Mouse (Mus musculus) hindbrain, embryonic 10.5 days (tissue): Measurements from ENCODE around the gene Ddx20. TPM values are rescaled to one million over a fixed set of nuclear protein-coding genes. Genes with fewer than 3 reads are reported as not detected.

Experiments
- DNase-seq: peaks from one replicate; pipeline ENCODE4 v3.0.0-alpha.2; 2017; ENCODE audit warnings: low spot score
- H3K27ac ChIP-seq: fragments of 300-500 bp; sonication (generic); 2 replicates; pipeline ENCODE4 v1.5.1; 2016; ENCODE audit warnings: mild to moderate bottlenecking, moderate library complexity
- H3K27me3 ChIP-seq: fragments of 300-500 bp; sonication (generic); 2 replicates; pipeline ENCODE4 v1.6.1; 2016; ENCODE audit warnings: mild to moderate bottlenecking; ENCODE audit not compliant: poor library complexity, insufficient read depth, severe bottlenecking
- H3K36me3 ChIP-seq: fragments of 300-500 bp; sonication (generic); 2 replicates; pipeline ENCODE4 v1.6.1; 2016; ENCODE audit warnings: mild to moderate bottlenecking, moderate library complexity
- H3K4me1 ChIP-seq: fragments of 300-500 bp; sonication (generic); replicated peaks from 2 replicates; pipeline ENCODE4 v1.6.1; 2016; ENCODE audit warnings: mild to moderate bottlenecking
- H3K4me3 ChIP-seq: fragments of 300-500 bp; sonication (generic); 2 replicates; pipeline ENCODE4 v1.5.1; 2016; ENCODE audit warnings: mild to moderate bottlenecking, moderate library complexity
- H3K9me3 ChIP-seq: fragments of 300-500 bp; sonication (generic); 2 replicates; pipeline ENCODE4 v1.6.1; 2016; ENCODE audit warnings: mild to moderate bottlenecking, moderate library complexity
- whole genome bisulfite sequencing: fragments of 180-500 bp; shearing (Covaris S2); methylation state at CpG from one replicate; pipeline ENCODE4 v1.1.7; 2016; 5-methylcytosine and 5-hydroxymethylcytosine counted together
- polyA plus RNA-seq: library from polyadenylated mRNA; unstranded; fragments of >200 nt; fragmentation: Nextera tagmentation; extraction: Ambion mirVana; gene quantifications from 2 replicates; pipeline ENCODE4 v1.2.1, GENCODE M21; 2016

Ddx20 gene
- polyA plus RNA-seq, 1 experiment from 2014 or later: 42.0 TPM

DNA sequence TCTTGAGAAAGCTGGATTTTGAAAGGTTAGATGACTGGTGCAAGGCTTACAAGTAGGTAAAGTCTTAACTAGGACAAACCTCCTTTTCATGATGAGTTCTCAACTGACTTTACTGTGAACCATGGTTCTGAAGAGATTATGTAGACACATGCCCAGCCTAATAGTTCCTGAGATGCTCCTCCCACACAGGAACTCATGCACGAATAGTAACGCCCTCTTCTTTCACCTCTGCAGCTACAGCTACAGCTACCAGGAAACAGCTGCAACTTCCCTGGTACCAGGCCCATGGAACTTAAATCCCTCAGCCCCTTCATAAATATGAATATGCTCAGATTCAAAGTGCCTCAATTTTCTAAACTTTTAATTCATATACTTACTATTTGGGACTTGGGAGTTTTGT, 11.4 kb downstream of the Ddx20 start:
- Histone ChIP-seq H3K9me3 (no peaks in the 10 kb centered on the region), H3K36me3 (peaks cover 44% of the 10 kb centered on the region), H3K4me1 (no peaks in the 10 kb centered on the region), H3K27ac (no peak overlapping the region), H3K4me3 (no peak overlapping the region), H3K27me3 (no peaks in the 10 kb centered on the region)
- WGBS: 66% methylated on average over 2 of the region's 2 CpGs
- no peak for DNase-seq

DNA sequence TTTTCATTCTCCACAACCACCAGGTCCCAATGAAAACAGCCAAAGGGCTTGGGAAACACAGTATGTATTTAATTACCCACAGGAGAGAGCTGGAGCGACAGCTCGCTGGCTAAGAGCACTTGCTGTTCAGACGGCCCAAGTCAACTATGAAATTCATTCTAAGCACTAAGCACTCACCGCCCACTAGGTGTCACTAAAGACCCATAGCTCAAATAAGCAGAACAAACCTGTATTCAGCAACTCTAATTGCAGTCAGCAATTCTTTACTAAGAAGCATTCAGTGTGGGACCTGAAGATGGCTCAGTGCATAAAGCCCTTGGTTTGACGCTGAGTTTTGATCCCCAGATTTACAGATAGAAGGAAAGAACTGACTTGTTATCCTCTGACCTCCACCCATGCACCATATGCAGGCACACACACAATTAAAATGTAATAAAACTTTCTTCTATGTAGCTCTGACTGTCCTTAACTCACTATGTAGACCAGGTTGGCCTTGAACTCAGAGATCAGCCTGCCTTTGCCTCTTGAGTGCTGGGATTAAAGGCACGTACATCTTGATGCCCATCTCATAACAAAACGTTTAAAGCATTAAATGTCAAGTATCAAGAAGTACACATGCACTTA, 12.7 kb downstream of the Ddx20 start:
- DNase-seq: peak; percentile 43
- no peak overlapping the region for H3K27ac ChIP-seq
- 24% methylated on average over 7 of the region's 7 CpGs for WGBS
- H3K9me3 ChIP-seq: no peaks in the 10 kb centered on the region
- no peaks in the 10 kb centered on the region for H3K4me1 ChIP-seq
- H3K4me3 ChIP-seq: no peak overlapping the region
- H3K27me3 ChIP-seq: no peaks in the 10 kb centered on the region
- H3K36me3 ChIP-seq: peaks cover 32% of the 10 kb centered on the region

GRCm38 (mm10) chr3:105670801-105671200, 16.6 kb downstream of the Ddx20 start:
- H3K9me3 ChIP-seq: no peaks in the 10 kb centered on the region
- H3K4me3 ChIP-seq: no peak overlapping the region
- no peak for DNase-seq
- 0 out of 2 replicates have a peak, but pooled peaks cover 3% of the 10 kb centered on the region for H3K4me1 ChIP-seq
- 90% methylated on average over 1 of the region's 1 CpGs for WGBS
- no peaks in the 10 kb centered on the region for H3K27me3 ChIP-seq
- no peak overlapping the region for H3K27ac ChIP-seq
- H3K36me3 ChIP-seq: 0 out of 2 replicates have a peak, but pooled peaks cover under 1% of the 10 kb centered on the region

GRCm38 (mm10) chr3:105669776-105670175, 17.6 kb downstream of the Ddx20 start:
- H3K4me1 ChIP-seq: 0 out of 2 replicates have a peak, but pooled peaks cover 3% of the 10 kb centered on the region
- 92% methylated on average over 3 of the region's 3 CpGs for WGBS
- no peaks in the 10 kb centered on the region for H3K27me3 ChIP-seq
- H3K36me3 ChIP-seq: no peaks in the 10 kb centered on the region
- no peak overlapping the region for H3K4me3 ChIP-seq
- DNase-seq: no peak
- H3K9me3 ChIP-seq: no peaks in the 10 kb centered on the region
- H3K27ac ChIP-seq: no peak overlapping the region

DNA sequence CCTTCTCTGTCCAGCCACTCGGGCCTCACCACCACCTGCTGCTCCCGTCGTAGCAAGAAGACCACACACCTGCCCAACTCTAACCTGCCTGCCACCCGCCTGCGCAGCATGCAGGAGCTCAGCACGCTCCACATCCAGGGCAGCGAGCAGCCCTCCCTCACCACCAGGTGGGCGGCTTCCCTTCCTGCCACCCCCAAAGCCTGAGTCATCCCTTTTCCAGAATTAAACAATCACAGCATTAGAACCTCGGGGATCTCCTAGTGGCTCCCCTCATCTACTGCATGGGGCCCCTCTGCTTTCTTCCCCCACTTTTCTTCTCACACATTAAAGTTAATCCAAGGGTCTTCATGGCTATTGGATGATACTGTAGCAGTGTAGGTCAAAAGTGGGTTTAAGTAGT, 19.2 kb downstream of the Ddx20 start:
- 0 out of 2 replicates have a peak, but pooled peaks cover 3% of the 10 kb centered on the region for H3K4me1 ChIP-seq
- WGBS: 50% methylated on average over 9 of the region's 9 CpGs
- H3K27ac ChIP-seq: no peak overlapping the region
- H3K9me3 ChIP-seq: no peaks in the 10 kb centered on the region
- no peak overlapping the region for H3K4me3 ChIP-seq
- DNase-seq: no peak
- H3K27me3 ChIP-seq: no peaks in the 10 kb centered on the region
- H3K36me3 ChIP-seq: no peaks in the 10 kb centered on the region

GRCm38 (mm10) chr3:105666996-105667523, 20.3 kb downstream of the Ddx20 start:
- Histone ChIP-seq H3K4me3 (no peak overlapping the region), H3K27ac (no peak overlapping the region), H3K4me1 (0 out of 2 replicates have a peak, but pooled peaks cover 3% of the 10 kb centered on the region), H3K27me3 (no peaks in the 10 kb centered on the region), H3K9me3 (no peaks in the 10 kb centered on the region), H3K36me3 (no peaks in the 10 kb centered on the region)
- 64% methylated on average over 4 of the region's 4 CpGs for WGBS
- no peak for DNase-seq

DNA sequence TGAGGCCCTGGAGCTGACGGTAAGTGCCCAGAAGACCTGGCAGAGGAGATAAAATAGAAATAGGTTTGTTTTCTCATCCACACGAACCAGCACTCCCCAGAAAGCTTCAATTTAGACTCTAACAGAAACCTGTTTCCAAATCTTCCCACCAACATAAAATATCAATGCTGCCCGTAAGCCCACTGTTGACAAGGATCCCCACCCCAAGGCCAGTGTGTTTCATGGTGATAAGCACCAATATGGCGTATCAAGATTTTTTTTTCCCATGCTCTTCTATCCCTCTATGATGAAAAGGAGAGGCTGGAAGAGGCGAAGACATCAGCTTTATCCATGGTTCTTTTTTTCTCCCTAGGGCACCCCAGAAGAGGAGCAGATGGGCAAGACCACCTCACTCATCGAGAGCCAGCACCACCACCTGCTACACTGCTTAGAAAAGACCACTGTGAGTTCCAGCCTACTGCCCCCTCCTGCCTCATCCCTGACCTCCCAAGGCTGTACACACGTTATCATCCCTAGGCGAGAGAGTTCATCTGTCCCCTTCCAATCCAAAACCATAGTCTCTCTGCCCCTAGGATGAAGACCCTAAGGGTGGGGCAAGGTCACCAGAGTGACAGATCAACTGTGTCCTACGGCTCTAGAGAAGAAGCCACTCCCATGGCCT, 22.1 kb downstream of the Ddx20 start:
- DNase-seq: no peak
- Histone ChIP-seq H3K9me3 (no peaks in the 10 kb centered on the region), H3K36me3 (no peaks in the 10 kb centered on the region), H3K4me1 (0 out of 2 replicates have a peak, but pooled peaks cover 3% of the 10 kb centered on the region), H3K4me3 (no peak overlapping the region), H3K27me3 (no peaks in the 10 kb centered on the region), H3K27ac (no peak overlapping the region)
- 85% methylated on average over 9 of the region's 9 CpGs for WGBS

GRCm38 (mm10) chr3:105663043-105663442, 24.3 kb downstream of the Ddx20 start:
- Histone ChIP-seq H3K4me3 (no peak overlapping the region), H3K9me3 (no peaks in the 10 kb centered on the region), H3K36me3 (no peaks in the 10 kb centered on the region), H3K4me1 (0 out of 2 replicates have a peak, but pooled peaks cover 1% of the 10 kb centered on the region), H3K27ac (no peak overlapping the region), H3K27me3 (no peaks in the 10 kb centered on the region)
- DNase-seq: no peak
- 89% methylated on average over 8 of the region's 8 CpGs for WGBS

DNA sequence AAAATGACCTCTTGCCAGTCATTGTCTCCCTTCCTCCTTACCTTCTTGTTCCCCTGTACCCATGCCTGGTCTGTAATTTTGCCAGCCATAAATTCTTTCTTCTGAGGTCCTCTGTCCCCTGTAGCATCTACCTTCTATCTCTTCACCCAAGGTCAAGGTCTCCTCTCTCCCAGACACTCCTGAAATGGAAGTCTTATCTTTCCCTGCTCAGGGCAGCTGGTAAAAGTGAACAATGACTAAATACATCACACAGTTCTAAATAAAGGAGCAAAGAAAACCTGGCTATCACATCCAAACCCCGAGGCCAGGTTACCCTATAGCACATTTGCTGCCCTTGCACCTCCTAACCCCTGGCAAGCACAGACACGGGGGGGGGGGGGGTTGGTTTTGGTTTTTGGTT, 26.8 kb downstream of the Ddx20 start:
- 84% methylated on average over 2 of the region's 2 CpGs for WGBS
- no peak overlapping the region for H3K4me3 ChIP-seq
- H3K4me1 ChIP-seq: no peaks in the 10 kb centered on the region
- H3K36me3 ChIP-seq: no peaks in the 10 kb centered on the region
- H3K9me3 ChIP-seq: no peaks in the 10 kb centered on the region
- H3K27ac ChIP-seq: no peak overlapping the region
- H3K27me3 ChIP-seq: no peaks in the 10 kb centered on the region
- no peak for DNase-seq

DNA sequence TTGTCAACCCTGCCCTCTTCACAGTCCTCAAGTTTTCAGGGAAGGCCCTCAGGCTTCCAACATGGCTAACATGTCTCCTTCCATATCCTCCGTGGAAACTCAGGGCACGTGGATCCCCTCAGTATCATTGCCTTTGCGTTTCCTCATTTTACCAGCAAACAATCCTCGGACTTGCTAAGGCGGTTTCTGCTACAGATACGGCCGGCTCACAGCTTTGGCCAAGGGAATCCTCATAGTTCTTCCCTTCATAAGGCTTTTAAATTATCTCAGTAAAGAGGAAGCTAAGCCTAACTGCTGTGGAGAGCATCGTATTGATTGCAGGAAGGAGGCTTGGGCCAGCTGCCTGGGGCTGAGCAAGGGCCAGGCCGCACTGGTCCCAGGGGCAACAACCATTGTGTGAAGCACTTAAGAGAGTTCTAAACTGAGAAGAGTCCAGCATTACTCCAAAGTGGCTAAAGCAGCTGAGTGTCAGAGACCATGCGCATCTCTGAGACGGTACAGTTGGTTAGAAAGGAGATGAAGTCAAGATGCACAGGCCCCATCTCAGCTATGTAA, 32.3 kb downstream of the Ddx20 start:
- Histone ChIP-seq H3K9me3 (no peaks in the 10 kb centered on the region), H3K27ac (no peak overlapping the region), H3K4me1 (no peaks in the 10 kb centered on the region), H3K36me3 (no peaks in the 10 kb centered on the region), H3K27me3 (no peaks in the 10 kb centered on the region), H3K4me3 (no peak overlapping the region)
- no peak for DNase-seq
- 91% methylated on average over 11 of the region's 11 CpGs for WGBS

GRCm38 (mm10) chr3:105653544-105654380, 33.6 kb downstream of the Ddx20 start:
- Histone ChIP-seq H3K9me3 (no peaks in the 10 kb centered on the region), H3K4me1 (no peaks in the 10 kb centered on the region), H3K27ac (no peak overlapping the region), H3K4me3 (no peak overlapping the region), H3K27me3 (no peaks in the 10 kb centered on the region), H3K36me3 (no peaks in the 10 kb centered on the region)
- no peak for DNase-seq
- 89% methylated on average over 13 of the region's 13 CpGs for WGBS

DNA sequence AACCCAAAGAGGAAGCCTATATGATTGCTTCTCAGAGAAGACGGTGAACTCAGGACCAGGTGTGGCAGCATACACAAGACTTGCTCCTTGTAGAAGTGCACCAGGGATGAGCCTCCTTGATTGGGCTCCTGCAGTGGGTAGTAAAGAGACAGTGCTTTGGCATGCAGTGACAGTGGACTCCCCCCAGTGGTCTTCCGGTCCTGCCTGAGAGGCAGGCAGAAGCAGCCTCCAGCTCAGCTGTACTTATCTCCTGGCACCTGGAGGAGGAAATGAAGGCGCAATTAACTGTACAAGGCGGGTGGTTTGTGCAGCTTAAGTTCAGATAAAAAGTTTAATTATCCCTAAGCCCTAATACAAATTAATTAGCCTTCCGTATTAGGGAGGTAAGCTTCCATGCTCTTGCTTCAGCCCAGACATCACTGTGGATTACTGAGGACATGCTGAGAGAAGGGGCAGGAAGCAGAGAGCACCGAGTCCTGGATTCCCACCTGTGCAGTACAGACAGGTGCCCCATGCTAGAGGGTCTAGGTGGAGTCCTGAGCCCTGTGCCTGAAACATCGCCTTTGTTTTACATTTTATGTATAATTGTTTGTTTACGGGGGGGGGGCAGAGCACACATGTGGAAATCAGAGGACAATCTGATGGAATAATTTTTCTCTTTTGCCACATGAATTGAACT, 38.3 kb downstream of the Ddx20 start:
- 82% methylated on average over 8 of the region's 8 CpGs for WGBS
- H3K4me1 ChIP-seq: no peaks in the 10 kb centered on the region
- H3K36me3 ChIP-seq: no peaks in the 10 kb centered on the region
- H3K4me3 ChIP-seq: no peak overlapping the region
- no peak overlapping the region for H3K27ac ChIP-seq
- H3K27me3 ChIP-seq: no peaks in the 10 kb centered on the region
- no peak for DNase-seq
- no peaks in the 10 kb centered on the region for H3K9me3 ChIP-seq
